Mouse (Mus musculus): ENCODE measurements around the gene AC192777.2.
"Not testable (repeated sequence)": the region's sequence is repeated elsewhere in the genome, so short reads cannot be mapped to it uniquely, and the experiment has no call there.

AC192777.2 gene

GRCm38 (mm10) chr17:40095150-40095549, at the start of gene AC192777.2:
Gene AC192777.2 (plus strand): TSS chr17:40095450.
- in situ Hi-C loops (cut with MboI; ENCODE audit: low sequenced_read_pairs): not testable (repeated sequence)

GRCm38 (mm10) chr17:40116172-40116571, 20.9 kb downstream of the AC192777.2 start:
- in situ Hi-C loops (cut with MboI; ENCODE audit: low sequenced_read_pairs): not testable (repeated sequence)

- in situ Hi-C loops (cut with MboI; ENCODE audit: low sequenced_read_pairs): not testable (repeated sequence)
These were observed 21.6 kb downstream of the AC192777.2 start for GRCm38 (mm10) chr17:40116877-40117276.

Data from CH12F3 (cell line).